Mouse (Mus musculus) forebrain, embryonic 13.5 days (tissue): ENCODE data around the gene Mbtps1. TPM values are rescaled to one million over a fixed set of nuclear protein-coding genes. Genes with fewer than 3 reads are reported as not detected.

Experiments used
- ATAC-seq: fragments of 200-750 bp; cut with Nextera tagmentation; 2 replicates; pipeline ENCODE4 v1.8.0; 2017
- H3K27ac ChIP-seq: fragments of 300-500 bp; sonication (generic); 2 replicates; pipeline ENCODE4 v1.5.1; 2015; ENCODE audit warnings: inconsistent platforms, mild to moderate bottlenecking, moderate library complexity
- H3K27me3 ChIP-seq: fragments of 300-500 bp; sonication (generic); 2 replicates; pipeline ENCODE4 v1.6.1; 2015; ENCODE audit warnings: mild to moderate bottlenecking, inconsistent platforms
- H3K36me3 ChIP-seq: fragments of 300-500 bp; sonication (generic); 2 replicates; pipeline ENCODE4 v1.6.1; 2015; ENCODE audit warnings: mild to moderate bottlenecking, inconsistent platforms; ENCODE audit not compliant: poor library complexity, severe bottlenecking
- H3K4me1 ChIP-seq: fragments of 300-500 bp; sonication (generic); 2 replicates; pipeline ENCODE4 v1.6.1; 2015; ENCODE audit warnings: inconsistent platforms
- H3K4me2 ChIP-seq: fragments of 300-500 bp; sonication (generic); 2 replicates; pipeline ENCODE4 v1.6.1; 2015; ENCODE audit warnings: inconsistent platforms, mild to moderate bottlenecking, moderate library complexity
- H3K4me3 ChIP-seq: fragments of 300-500 bp; sonication (generic); 2 replicates; pipeline ENCODE4 v1.5.1; 2015; ENCODE audit warnings: mild to moderate bottlenecking, inconsistent platforms
- H3K9ac ChIP-seq: fragments of 300-500 bp; sonication (generic); 2 replicates; pipeline ENCODE4 v1.6.1; 2015; ENCODE audit warnings: mild to moderate bottlenecking, inconsistent platforms
- H3K9me3 ChIP-seq: fragments of 300-500 bp; sonication (generic); replicated peaks from 2 replicates; pipeline ENCODE4 v1.6.1; 2016; ENCODE audit warnings: inconsistent platforms
- WGBS: fragments of 180-500 bp; shearing (Covaris S2); methylation state at CpG from one replicate; pipeline ENCODE4 v1.1.7; 2015; 5-methylcytosine and 5-hydroxymethylcytosine counted together
- polyA plus RNA-seq: library from polyadenylated mRNA; unstranded; fragments of >200 nt; fragmentation: Nextera tagmentation; extraction: Ambion mirVana; gene quantifications from 2 replicates; pipeline ENCODE4 v1.2.1, GENCODE M21; 2015

Mbtps1 gene
- polyA plus RNA-seq, 1 experiment from 2014 or later = 67.2 TPM

DNA sequence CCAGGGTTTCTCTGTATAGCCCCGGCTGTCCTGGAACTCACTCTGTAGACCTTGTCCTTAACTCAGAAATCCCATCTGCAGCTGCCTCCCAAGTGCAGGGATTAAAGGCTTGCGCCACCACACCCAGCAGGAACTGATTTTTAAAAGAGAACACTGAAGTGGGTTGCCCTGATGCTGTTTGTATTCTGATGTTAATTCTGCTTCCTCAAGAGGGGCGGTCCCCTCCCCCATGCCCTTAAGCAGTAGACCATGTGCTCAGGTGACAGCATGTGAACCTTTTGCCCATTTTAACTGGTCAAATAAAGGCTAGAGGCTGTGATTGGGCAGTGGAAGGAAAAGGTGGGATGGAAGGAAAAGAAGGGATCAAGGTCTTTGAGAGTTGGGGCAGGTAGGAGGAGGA lies 42.8 kb downstream of the Mbtps1 start:
- no peaks in the 10 kb centered on the region for H3K27me3 ChIP-seq
- no peak overlapping the region for H3K4me3 ChIP-seq
- no peak overlapping the region for H3K27ac ChIP-seq
- peaks cover 9% of the 10 kb centered on the region for H3K4me1 ChIP-seq
- WGBS = 36% methylated on average over 3 of the region's 3 CpGs
- no peaks in the 10 kb centered on the region for H3K9me3 ChIP-seq
- H3K4me2 ChIP-seq = no peak overlapping the region
- ATAC-seq = no peak
- H3K36me3 ChIP-seq = peaks cover 99% of the 10 kb centered on the region
- no peak overlapping the region; the same call in 1 of the 2 replicates for H3K9ac ChIP-seq

GRCm38 (mm10) chr8:119514940-119515339 lies 43.6 kb downstream of the Mbtps1 start:
- no peak overlapping the region for H3K4me2 ChIP-seq
- peaks cover 99% of the 10 kb centered on the region for H3K36me3 ChIP-seq
- no peak for ATAC-seq
- H3K4me1 ChIP-seq = peaks cover 9% of the 10 kb centered on the region
- no peak overlapping the region for H3K4me3 ChIP-seq
- H3K27me3 ChIP-seq = no peaks in the 10 kb centered on the region
- no peaks in the 10 kb centered on the region for H3K9me3 ChIP-seq
- 89% methylated on average over 3 of the region's 3 CpGs for WGBS
- no peak overlapping the region for H3K27ac ChIP-seq
- H3K9ac ChIP-seq = no peak overlapping the region

- Histone ChIP-seq H3K4me1 (peaks cover 9% of the 10 kb centered on the region), H3K9ac (no peak overlapping the region), H3K4me2 (no peak overlapping the region), H3K9me3 (no peaks in the 10 kb centered on the region), H3K4me3 (no peak overlapping the region), H3K27me3 (no peaks in the 10 kb centered on the region), H3K27ac (no peak overlapping the region), H3K36me3 (peaks cover 99% of the 10 kb centered on the region)
- 88% methylated on average over 4 of the region's 4 CpGs for WGBS
- no peak for ATAC-seq
Measured at GRCm38 (mm10) chr8:119513405-119513804, 45.1 kb downstream of the Mbtps1 start.

DNA sequence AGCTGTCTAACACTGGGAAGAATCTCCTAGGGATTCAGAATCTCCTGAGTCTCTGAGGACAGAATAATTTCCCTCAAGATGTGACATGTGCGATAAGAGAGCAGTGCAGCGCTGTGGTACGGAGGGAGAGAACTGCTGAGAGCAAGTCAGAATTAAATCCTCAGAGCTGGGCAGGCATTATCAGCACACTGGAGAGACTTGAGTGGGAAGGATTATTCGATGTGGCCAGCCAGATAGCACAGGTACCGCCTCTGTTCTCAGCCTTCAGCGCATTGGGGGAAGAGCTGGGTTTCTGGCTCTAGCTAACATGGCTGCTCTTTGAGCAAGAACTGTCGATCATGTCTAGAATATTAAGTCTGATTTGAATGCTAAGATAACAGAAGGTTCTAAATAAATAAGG lies 46.8 kb downstream of the Mbtps1 start:
- no peaks in the 10 kb centered on the region for H3K27me3 ChIP-seq
- H3K4me3 ChIP-seq = no peak overlapping the region
- H3K9me3 ChIP-seq = no peaks in the 10 kb centered on the region
- 92% methylated on average over 7 of the region's 7 CpGs for WGBS
- H3K27ac ChIP-seq = no peak overlapping the region
- H3K9ac ChIP-seq = no peak overlapping the region
- H3K36me3 ChIP-seq = peaks cover 97% of the 10 kb centered on the region
- H3K4me2 ChIP-seq = no peak overlapping the region
- peaks cover 9% of the 10 kb centered on the region for H3K4me1 ChIP-seq
- ATAC-seq = no peak

GRCm38 (mm10) chr8:119510471-119510870 lies 48.1 kb downstream of the Mbtps1 start:
- Histone ChIP-seq H3K9ac (no peak overlapping the region), H3K27me3 (no peaks in the 10 kb centered on the region), H3K9me3 (no peaks in the 10 kb centered on the region), H3K4me2 (no peak overlapping the region), H3K4me1 (peaks cover 3% of the 10 kb centered on the region), H3K27ac (no peak overlapping the region), H3K36me3 (peaks cover 96% of the 10 kb centered on the region), H3K4me3 (no peak overlapping the region)
- no peak for ATAC-seq
- WGBS = 83% methylated on average over 9 of the region's 9 CpGs

DNA sequence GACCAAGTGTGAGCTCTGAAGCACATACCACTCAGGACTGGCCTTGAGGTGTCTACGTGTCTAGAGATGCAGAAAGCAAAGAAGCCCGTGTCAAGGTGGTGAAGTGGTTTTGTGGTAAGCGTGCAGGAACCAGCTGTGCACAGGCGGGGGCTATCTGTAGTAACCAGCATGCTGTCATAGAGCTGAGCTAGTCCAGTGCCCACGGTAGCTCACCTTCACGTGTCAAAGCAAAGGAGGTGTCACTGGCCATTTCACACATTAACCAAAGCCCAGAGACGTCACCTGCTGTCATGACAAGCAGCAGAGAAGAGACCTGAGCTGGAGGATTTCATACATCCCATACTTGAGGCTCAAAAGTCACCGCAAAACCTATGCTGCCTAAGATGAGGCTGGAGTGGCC lies 52.4 kb downstream of the Mbtps1 start:
- no peak overlapping the region for H3K9ac ChIP-seq
- no peak for ATAC-seq
- H3K4me2 ChIP-seq = no peak overlapping the region
- peaks cover 2% of the 10 kb centered on the region; the same call in 1 of the 2 replicates for H3K27me3 ChIP-seq
- H3K4me3 ChIP-seq = no peak overlapping the region
- H3K9me3 ChIP-seq = no peaks in the 10 kb centered on the region
- peaks cover 53% of the 10 kb centered on the region for H3K36me3 ChIP-seq
- no peak overlapping the region for H3K27ac ChIP-seq
- WGBS = 86% methylated on average over 8 of the region's 8 CpGs
- H3K4me1 ChIP-seq = peaks cover 28% of the 10 kb centered on the region

GRCm38 (mm10) chr8:119505488-119505887 lies 53.0 kb downstream of the Mbtps1 start:
- WGBS = 18% methylated on average over 9 of the region's 9 CpGs
- ATAC-seq = no peak
- H3K36me3 ChIP-seq = peaks cover 47% of the 10 kb centered on the region
- no peak overlapping the region; the same call in 1 of the 2 replicates for H3K27ac ChIP-seq
- H3K4me3 ChIP-seq = no peak overlapping the region
- no peaks in the 10 kb centered on the region for H3K9me3 ChIP-seq
- H3K9ac ChIP-seq = no peak overlapping the region
- H3K4me2 ChIP-seq = no peak overlapping the region
- peaks cover 2% of the 10 kb centered on the region; the same call in 1 of the 2 replicates for H3K27me3 ChIP-seq
- peaks cover 28% of the 10 kb centered on the region for H3K4me1 ChIP-seq

- Histone ChIP-seq H3K4me3 (no peak overlapping the region), H3K9me3 (no peaks in the 10 kb centered on the region), H3K27ac (no peak overlapping the region), H3K36me3 (peaks cover 25% of the 10 kb centered on the region), H3K4me2 (no peak overlapping the region), H3K4me1 (peaks cover 28% of the 10 kb centered on the region), H3K27me3 (peaks cover 2% of the 10 kb centered on the region; the same call in 1 of the 2 replicates), H3K9ac (no peak overlapping the region)
- peak; percentile 68; the same call in 1 of the 2 replicates for ATAC-seq
- WGBS = 6% methylated on average over 10 of the region's 10 CpGs
Measured at GRCm38 (mm10) chr8:119503191-119503767, 55.3 kb downstream of the Mbtps1 start.

DNA sequence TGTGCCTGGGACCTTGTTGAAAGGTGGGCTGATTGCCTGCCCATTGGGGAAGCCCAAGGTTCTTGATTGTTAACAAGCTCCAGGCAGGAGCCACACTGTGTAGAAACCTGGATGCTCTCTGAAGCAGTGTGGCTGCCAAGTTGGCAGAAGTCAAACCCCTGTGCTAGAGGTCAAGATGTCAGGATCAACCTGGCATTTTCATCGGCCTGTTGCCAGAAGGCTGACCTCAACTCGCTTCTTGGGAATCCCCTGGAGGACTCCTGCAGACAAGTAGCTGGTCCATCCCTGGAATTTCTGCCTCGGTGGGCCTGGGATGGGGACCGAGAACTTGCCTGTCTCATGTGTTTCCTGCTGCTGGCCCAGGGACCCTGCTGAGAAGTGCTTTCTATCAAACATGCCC lies 56.4 kb downstream of the Mbtps1 start:
- WGBS = 51% methylated on average over 4 of the region's 4 CpGs
- Histone ChIP-seq H3K4me1 (peaks cover 28% of the 10 kb centered on the region), H3K27me3 (peaks cover 2% of the 10 kb centered on the region; the same call in 1 of the 2 replicates), H3K4me2 (no peak overlapping the region), H3K9me3 (no peaks in the 10 kb centered on the region), H3K4me3 (no peak overlapping the region), H3K9ac (no peak overlapping the region), H3K36me3 (peaks cover 14% of the 10 kb centered on the region), H3K27ac (no peak overlapping the region)
- no peak for ATAC-seq

DNA sequence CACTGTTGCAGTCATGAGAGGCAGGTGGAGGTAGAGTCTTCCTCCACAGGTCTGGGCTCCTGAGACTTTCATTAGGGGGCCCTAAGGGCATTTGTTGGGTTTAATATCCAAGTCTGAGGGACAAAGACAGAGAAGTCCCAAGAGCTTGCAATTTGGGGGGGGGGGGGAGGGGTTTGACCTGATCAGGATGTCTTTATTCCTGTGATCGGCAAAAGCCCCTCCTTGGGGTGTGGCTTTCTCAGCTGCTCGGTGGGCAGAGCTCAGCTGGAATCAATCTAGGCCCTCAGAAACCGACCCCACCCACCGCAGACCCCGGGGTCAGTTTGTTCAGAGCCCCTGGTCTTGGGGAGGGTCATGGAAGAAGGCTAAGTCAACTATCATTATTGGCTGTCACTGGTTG lies 56.9 kb downstream of the Mbtps1 start, which contains the start of gene Slc38a8:
Gene Slc38a8 (minus strand): TSS at position 101 of the 400 bp plus-strand sequence.
- H3K4me1 ChIP-seq = peaks cover 28% of the 10 kb centered on the region
- 49% methylated on average over 5 of the region's 5 CpGs for WGBS
- ATAC-seq = no peak
- H3K27me3 ChIP-seq = peaks cover 2% of the 10 kb centered on the region; the same call in 1 of the 2 replicates
- no peak within 1 kb of the TSS for H3K9ac ChIP-seq
- H3K9me3 ChIP-seq = no peaks in the 10 kb centered on the region
- H3K4me2 ChIP-seq = no peak within 1 kb of the TSS
- H3K4me3 ChIP-seq = no peak within 1 kb of the TSS
- peaks cover 11% of the 10 kb centered on the region; the same call in 1 of the 2 replicates for H3K36me3 ChIP-seq
- no peak within 1 kb of the TSS for H3K27ac ChIP-seq

- H3K36me3 ChIP-seq = no peaks in the 10 kb centered on the region
- H3K27ac ChIP-seq = no peak overlapping the region
- no peak overlapping the region for H3K4me2 ChIP-seq
- H3K27me3 ChIP-seq = peaks cover 2% of the 10 kb centered on the region; the same call in 1 of the 2 replicates
- ATAC-seq = no peak
- no peaks in the 10 kb centered on the region for H3K9me3 ChIP-seq
- no peak overlapping the region for H3K4me3 ChIP-seq
- no peak overlapping the region for H3K9ac ChIP-seq
- H3K4me1 ChIP-seq = peaks cover 19% of the 10 kb centered on the region
- WGBS = 87% methylated on average over 2 of the region's 2 CpGs
Measured at GRCm38 (mm10) chr8:119499836-119500235, 58.7 kb downstream of the Mbtps1 start.

- H3K9ac ChIP-seq = no peak overlapping the region
- H3K4me3 ChIP-seq = no peak overlapping the region
- no peak for ATAC-seq
- H3K4me2 ChIP-seq = no peak overlapping the region
- WGBS = 27% methylated on average over 6 of the region's 6 CpGs
- no peaks in the 10 kb centered on the region for H3K9me3 ChIP-seq
- H3K27ac ChIP-seq = no peak overlapping the region
- peaks cover 2% of the 10 kb centered on the region; the same call in 1 of the 2 replicates for H3K27me3 ChIP-seq
- no peaks in the 10 kb centered on the region for H3K36me3 ChIP-seq
- no peaks in the 10 kb centered on the region for H3K4me1 ChIP-seq
Measured at GRCm38 (mm10) chr8:119496848-119497247, 61.7 kb downstream of the Mbtps1 start.

DNA sequence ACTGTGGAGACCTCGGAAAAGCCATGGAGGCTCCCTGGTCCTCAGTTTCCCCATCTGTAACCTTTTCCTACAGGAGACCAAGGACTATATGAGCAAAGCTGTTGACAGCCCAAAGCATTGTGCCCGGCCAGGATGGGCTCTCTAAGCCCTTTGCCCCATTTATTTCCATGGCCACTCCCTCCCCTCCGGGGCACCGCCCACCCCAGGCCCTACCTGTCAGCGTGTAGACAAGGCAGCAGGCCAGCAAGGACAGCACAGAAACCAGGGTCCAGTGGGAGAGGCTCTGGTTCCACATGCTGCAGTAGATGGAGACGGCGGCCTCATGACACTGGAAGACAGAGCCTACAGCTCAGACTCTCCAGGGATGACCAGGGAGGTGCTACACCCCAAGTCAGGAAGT lies 71.4 kb downstream of the Mbtps1 start:
- 79% methylated on average over 7 of the region's 7 CpGs for WGBS
- Histone ChIP-seq H3K27me3 (0 out of 2 replicates have a peak, but pooled peaks cover 12% of the 10 kb centered on the region), H3K9me3 (no peaks in the 10 kb centered on the region), H3K36me3 (no peaks in the 10 kb centered on the region), H3K4me1 (peaks cover 5% of the 10 kb centered on the region; the same call in 1 of the 2 replicates), H3K4me3 (no peak overlapping the region), H3K9ac (no peak overlapping the region), H3K27ac (no peak overlapping the region), H3K4me2 (no peak overlapping the region)
- ATAC-seq = no peak
